Mouse (Mus musculus) E14TG2a.4 (cell line): ENCODE measurements around the gene Denr.

Experiments
- CTCF ChIP-seq: conservative IDR thresholded peaks from 2 replicates; pipeline ENCODE4 v1.5.1; 2014; ENCODE audit warnings: low read length
- NANOG ChIP-seq: IDR thresholded peaks from 2 replicates; pipeline ENCODE4 v1.6.1; 2014; ENCODE audit warnings: borderline replicate concordance, low read length, mixed read lengths
- POU5F1 ChIP-seq: IDR thresholded peaks from 2 replicates; pipeline ENCODE4 v1.6.1; 2014; ENCODE audit warnings: low read length, borderline replicate concordance

GRCm38 (mm10) chr5:123970576-123970975 is 63.6 kb downstream of the Denr start:
- TF ChIP-seq CTCF = no peak
- no peak for TF ChIP-seq NANOG
- TF ChIP-seq POU5F1 = no peak
